Mouse (Mus musculus): ENCODE data around the gene Ccz1. TPM values are rescaled to one million over a fixed set of nuclear protein-coding genes. Genes with fewer than 3 reads are reported as not detected.

The Ccz1 gene
- total RNA-seq, 2 experiments from 2014 or later: 41.2 to 44.7 TPM

DNA sequence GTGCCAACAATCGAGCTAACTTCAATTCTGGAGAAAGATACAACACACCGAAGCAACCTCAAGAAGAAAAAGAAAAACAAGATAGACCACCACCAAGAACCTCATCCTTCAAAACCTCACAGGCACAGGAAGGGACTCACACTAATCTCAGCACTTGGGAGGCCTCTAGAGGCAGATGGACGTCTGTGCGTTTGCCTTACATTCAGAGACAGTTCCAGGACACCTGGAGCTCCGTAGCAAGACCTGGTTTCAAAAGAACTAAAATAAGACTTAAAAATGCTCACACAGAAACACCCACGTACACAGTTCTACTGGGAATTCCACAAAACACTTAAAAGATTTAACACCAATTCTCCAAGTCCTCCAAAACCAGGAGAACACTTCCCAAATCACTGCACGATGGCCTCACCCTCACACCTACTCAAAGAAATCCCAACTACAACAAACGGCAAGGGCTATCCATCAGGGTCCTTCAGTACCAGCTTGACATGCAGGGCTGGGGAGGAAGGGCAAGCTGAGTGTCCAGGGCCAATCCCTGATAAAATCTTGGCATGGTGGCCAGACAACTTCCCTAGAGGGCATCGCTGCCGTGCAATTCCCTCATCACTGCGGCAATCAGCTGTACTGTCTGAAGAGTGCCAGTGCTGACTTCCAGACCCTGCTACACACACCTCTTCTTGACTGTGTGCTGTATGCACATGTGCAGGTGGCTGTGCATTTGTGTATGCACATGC, 19.9 kb downstream of the Ccz1 start:
- no peak for DNase-seq (ENCODE audit: low spot score in 2 of 2)

DNA sequence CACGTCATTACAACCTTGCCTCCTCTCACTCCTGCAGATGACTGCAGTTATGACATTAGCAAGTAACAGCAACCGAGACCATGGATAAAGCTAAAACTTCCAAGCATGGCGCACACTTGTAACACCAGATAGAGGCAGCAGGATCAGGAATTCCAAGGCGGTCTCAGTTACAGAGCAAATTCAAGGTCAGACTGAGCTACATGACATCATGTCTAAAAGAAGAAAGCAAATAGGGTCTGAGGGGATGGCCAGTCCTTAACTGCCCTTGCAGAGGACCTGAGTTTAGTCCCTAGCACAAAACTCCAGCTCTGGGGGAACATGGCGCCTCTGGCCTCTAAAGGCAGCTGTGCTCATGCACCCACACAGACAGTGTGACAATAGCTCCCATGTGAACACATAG, 20.8 kb downstream of the Ccz1 start:
- DNase-seq (ENCODE audit: low spot score in 2 of 2): no peak

DNA sequence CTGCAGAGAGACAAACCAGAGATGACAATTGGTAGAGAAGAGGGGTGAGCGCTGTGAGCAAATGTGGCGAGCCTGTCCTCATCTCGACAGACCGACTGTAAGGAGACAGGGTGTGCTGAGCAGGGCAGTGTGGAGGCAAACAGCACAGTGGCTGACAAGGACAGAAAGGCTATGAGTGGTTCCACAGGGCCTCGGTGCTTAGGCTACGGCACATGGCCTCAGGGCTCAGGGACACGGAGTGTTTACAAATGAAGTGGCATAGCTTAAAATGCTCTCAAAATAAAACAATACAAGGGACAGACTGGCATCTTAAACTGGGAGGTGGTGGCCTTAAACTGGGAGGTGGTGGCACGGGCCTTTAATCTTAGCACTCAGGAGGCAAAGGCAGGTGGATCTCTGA, 21.4 kb downstream of the Ccz1 start:
- no peak for DNase-seq (ENCODE audit: low spot score in 2 of 2)

DNA sequence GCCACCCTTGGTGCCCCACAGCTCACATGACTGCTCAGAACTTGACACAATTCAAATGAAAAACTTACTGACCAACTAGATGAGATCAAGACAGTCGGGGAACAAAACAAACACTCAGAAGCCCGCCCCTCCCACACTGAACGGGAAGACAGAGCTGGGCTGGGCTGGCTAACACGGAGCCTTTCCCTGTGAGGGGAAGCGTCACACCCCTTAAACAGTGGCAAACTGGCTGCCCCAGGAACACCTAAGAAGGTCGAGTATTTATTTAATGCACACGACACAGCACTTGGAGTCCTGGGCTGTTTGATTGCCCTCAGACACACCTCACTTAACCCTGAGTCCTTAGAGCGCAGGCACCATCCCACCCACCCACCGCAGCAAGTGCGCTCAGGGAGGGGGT, 22.0 kb downstream of the Ccz1 start:
- no peak for DNase-seq (ENCODE audit: low spot score in 2 of 2)

DNA sequence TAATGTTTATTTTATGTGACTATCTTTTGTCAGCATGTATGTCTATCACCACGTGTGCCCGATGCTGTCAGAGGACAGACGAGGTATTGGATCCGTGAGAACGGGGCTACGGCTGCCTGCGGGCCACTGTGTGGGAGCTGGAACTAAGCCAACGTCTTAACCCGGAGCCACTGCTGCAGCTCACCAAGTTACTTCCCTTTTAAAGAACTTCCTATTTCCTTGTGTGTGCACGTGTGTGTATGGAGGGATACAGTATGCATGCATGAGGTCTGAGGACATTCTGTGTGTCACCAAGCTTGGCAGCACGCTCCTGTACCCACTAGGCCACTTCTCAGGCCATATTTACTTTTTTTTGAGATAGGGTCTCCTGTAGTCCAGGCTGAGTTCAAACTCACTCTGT, 24.6 kb downstream of the Ccz1 start:
- no peak for DNase-seq (ENCODE audit: low spot score in 2 of 2)

DNA sequence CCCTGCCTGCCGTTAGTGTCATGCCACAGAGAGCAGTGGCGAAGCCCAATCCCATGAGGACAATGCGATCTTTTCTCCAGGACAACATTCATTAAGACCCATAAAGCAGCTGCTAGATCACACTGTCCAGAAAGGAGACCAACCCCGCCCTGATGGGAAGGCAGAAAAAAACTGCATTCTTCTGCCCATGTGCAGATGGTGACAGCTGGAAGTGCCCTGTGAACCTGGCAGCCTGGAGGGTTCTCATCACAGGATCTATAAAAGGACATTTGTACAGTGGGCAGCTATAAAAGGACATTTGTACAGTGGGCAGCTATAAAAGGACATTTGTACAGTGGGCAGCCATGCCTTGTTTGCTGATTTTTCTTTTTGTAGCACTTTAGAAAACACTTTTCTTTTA, 25.6 kb downstream of the Ccz1 start:
- peak in 1 of 2 experiments; percentile 38 for DNase-seq (ENCODE audit: low spot score in 2 of 2)

DNA sequence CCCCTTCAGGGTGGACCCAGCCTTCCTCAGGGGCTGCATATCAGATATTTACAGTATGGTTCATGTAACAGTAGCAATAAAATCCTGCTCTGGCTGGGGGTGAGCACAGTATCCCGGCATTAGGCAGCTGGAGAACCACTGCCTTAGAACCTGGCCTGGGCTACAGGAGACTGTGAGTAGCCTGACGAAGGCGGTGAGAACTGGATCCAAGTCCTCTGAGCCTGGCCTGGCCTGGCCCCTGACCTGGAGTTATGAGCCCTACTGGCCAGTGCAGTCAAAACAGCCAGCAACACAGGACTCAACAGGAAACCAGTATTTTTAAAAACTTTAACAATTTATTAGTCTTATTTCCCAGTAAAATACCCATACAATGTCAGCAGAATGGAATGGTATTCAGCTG, 27.1 kb downstream of the Ccz1 start:
- DNase-seq (ENCODE audit: low spot score in 2 of 2): no peak

DNA sequence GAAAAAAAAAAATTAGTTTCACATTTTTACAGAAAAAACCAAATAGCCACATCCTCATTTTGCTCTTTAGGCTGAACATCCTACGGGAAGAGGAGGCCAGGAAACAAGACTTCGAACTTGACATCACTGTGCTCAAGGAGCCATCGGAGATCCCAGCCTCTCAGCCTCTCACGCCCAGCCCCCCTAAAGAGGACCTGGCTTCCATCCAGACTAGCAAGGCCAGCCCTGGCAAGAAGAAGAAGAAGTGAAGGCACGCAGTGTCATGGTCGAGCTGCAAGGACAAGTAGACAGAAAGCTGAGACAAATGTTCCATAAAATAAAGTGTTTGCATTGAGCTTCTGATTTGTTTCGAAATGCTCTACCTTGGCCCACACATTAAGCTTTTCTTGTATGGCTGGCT, 29.3 kb downstream of the Ccz1 start:
- DNase-seq (ENCODE audit: low spot score in 2 of 2): no peak

DNA sequence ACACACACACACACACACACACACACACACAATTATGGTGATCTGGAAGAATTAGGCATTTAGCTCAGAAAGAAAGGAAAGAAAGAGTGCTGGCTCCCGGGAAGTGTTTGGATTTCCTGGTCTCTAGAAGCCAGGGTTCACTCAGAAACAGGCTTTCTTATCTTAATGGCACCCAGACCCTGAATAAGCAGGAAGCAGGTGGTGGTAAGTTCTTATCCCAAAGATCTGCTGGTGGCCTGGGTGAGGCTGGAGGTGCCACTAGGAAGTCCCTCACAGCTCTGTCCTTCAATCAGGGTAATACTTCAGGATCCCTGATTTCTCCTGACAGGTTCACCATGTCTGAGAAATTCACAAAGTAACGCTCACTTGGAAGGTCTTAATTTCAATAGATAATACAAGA, 32.3 kb downstream of the Ccz1 start:
- DNase-seq (ENCODE audit: low spot score in 2 of 2): no peak

DNA sequence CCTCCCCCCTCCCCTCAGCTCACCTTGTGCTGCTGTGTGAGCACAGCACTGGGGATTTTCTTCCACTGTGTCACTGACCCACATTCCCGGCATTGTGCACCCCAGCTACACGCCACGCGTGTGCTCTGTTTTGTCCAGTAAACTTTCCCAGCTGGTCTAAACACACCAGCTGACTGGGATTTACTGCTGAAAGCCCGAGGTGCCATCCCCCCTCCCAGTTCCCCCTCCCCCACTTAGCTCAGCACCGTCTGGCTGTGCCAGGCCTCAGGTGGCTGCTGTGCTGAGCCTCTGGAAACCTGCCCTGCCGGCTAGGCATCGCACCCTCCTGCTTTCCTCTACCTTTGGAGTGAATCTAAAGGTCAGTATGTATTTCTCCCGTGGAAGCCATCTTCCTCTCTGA, 33.8 kb downstream of the Ccz1 start:
- DNase-seq (ENCODE audit: low spot score in 2 of 2): no peak

DNA sequence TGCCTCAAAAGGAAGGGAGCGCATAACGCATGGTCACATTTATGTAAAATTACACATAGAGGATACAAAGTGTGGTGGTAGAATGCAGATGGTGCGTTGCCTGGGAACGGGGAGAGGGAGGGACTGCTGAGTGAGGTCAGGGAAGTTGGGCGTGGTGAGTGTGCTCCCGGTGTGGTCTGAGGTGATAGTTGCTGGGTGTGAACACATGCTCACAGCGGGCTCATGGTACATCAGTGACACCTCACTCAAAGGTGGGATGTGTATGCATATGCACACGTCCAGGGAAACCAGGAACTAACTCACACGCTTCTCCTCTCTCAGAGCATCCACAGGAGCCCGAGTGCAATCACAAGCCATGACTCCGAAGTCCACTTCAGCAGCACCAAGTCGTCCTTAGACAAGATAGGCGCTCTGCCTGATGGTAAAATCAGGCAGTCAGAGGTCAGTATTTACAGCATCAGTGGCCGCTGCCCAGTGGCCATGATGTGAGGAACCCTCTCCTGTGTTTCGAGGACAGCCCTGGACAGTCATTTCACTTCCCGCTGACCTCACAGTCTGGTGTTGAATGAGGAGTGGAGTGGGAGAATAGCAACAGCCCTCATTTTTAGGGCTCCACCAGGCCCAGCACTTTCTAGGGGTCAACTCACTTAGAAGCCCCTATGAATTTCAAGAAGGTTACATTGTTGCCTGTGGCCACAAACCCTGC, 37.8 kb downstream of the Ccz1 start:
- DNase-seq (ENCODE audit: low spot score in 2 of 2): no peak

DNA sequence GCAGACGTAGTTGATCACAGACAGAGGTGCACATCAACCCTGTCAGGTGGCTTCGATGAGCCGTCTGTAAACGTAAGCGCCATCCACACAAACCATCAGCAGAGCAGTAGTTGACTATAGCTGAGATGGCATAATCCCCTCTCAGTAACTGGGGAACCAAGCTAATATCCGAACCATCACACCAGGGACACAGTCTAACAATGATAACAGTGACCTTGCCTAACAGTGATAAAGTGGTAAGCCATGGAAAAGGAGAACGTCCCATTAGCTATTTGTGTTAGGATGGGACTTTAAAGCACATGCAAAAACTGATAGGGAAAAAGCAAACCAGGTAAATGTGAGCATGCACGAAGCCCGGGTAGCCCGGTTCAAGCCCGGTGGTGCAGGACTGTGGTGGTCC, 38.4 kb downstream of the Ccz1 start:
- no peak for DNase-seq (ENCODE audit: low spot score in 2 of 2)

DNA sequence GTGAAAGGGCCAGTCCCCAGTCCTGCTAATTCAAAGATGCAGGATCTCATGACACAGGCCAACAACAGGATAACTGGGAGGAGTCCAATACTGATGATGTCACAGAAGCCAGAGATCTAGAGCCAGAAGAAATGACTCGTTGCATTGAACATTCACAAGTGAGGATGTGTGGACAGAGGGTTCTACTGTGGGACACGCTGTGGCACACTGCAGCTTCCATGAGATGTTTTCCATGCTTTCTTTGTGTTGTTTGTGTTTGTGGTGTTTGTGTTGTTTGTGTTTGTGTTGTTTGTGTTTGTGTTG, 39.1 kb downstream of the Ccz1 start:
- no peak for DNase-seq (ENCODE audit: low spot score in 2 of 2)

DNA sequence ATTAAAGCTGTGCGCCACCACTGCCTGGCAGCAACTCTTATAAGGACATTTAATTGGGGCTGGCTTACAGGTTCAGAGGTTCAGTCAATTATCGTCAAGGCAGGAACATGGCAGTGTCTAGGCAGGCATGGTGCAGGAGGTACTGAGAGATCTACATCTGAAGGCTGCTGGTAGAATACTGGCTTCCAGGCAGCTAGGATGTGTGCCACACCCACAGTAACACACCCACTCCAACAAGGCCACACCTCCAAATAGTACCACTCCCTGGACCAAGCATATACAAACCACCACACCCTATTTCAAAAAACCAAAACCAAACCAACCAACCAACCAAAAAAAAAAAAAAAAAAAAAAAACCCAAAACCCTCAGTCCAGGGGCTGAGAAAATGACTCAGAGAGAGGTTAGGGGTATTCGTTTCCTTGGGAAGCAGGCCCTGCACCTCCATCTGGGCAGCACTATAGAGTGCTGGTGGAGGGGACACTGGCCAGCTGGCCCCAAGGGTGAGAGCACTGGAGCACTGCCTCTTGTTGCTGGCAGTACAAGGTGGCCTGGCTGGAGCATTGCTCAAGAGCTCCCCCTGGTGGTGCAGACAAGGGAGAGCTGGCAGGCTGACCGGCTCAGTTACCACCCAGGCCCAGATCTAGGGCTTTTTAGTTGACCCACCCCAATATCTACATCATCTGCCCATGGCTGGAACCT, 39.6 kb downstream of the Ccz1 start:
- DNase-seq (ENCODE audit: low spot score in 2 of 2): peak; percentile 51 to 54

DNA sequence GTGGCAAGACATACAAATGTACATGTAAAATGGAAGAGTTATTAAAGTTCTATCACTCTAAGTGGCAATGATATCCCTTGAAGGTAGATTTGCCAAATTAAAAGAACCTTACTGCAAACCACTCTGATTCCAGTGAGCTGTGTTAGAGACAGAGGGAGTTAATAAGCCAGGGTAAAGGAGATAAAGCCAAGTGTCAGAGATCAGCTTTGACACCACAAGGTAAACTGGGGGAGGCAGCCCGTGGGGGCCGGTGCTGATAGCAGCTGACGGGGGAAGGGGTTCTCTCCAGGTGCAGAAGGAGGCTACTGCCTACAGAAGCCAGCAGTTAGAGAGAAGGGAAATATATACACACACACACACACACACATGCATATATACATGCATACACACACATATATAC, 42.0 kb downstream of the Ccz1 start:
- no peak for DNase-seq (ENCODE audit: low spot score in 2 of 2)

DNA sequence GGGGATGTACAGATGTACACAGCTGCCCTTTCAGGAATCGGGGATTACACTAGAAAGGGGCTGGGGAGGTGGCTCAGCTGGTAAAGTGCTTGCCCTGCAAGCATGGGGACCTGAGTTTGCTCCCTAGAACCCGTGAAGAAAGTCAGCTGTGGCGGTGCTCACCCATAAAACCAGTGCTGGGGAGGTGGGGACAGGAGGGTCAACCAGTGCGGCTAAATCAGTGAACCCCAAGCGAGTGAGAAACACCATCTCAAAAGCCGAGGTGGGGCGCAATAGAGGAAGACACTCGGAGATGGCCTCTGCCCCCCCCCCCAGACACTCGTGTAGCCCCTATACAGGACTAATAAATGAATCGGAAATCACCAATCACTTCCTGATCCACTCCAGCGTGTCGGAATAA, 48.0 kb downstream of the Ccz1 start:
- no peak for DNase-seq (ENCODE audit: low spot score in 2 of 2)

DNA sequence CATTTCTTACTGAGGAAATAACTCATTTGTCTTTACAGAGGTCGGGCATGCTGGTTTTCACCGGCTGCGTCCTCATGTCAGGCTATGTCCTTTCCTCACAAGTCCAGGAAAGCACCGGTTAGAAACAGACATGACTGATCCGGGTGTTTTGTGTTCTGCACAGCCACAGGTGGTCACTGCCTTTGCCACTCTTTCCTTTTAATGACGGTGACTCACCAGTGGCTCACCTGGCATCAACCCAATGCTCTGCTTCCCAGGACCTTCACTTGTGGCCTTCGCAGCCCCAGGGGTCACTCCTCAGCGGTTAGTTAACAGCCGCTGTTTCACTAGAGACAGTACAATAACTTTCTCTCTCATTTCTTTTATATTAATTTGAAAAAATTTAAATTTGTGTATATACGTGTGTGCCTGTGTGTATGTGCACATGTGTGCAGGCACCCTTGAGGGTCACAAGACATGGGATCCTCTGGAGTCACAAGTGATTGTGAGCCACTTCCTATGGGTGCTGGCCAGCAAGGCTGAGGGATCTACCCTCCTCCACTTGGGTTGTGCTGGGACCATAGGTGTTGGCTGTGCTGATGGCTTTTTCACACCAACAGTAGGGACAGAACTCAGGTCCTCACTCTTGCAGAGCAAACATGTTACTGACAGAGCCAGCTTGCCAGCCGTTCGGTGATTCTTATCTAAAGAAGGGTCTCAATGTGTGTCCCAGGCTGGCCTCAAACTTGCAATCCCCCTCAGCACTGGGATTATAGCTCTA, 48.9 kb downstream of the Ccz1 start:
- no peak for DNase-seq (ENCODE audit: low spot score in 2 of 2)

DNA sequence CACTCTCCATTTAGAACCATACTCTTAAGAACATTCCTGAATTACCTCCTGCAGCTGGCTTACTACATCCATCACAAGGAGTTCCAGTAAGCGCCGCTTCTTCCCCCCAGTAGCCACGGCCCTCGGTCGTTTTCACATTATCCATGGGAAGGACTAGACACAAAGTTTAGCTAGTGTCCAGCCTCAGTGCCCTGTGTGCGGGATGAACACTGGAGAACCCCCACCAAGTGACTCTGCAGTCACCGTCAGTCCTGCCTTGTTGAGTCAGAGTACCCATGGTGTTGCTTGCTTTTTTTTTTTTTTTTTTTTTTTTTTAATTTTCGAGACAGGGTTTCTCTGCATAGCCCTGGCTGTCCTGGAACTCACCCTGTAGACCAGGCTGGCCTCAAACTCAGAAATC, 53.5 kb downstream of the Ccz1 start:
- no peak for DNase-seq (ENCODE audit: low spot score in 2 of 2)

DNA sequence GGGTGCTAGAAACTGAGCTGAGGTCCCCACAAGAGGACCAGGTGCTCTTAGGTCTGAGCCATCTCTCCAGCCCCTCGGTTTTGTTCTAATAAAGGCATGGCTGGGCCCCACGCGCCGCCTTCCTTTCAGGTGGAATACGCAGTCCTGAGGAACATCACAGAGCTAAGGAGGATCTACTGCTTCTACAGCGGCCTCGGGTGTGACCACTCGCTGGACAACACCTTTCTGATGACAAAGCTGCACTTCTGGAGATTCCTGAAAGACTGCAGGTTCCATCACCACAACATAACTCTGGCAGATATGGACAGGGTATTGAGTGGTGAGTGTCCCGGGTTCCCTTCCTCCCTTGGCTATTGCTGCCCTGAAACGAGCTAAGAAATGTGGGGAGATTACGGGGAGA, 55.1 kb downstream of the Ccz1 start:
- DNase-seq (ENCODE audit: low spot score in 2 of 2): no peak

DNA sequence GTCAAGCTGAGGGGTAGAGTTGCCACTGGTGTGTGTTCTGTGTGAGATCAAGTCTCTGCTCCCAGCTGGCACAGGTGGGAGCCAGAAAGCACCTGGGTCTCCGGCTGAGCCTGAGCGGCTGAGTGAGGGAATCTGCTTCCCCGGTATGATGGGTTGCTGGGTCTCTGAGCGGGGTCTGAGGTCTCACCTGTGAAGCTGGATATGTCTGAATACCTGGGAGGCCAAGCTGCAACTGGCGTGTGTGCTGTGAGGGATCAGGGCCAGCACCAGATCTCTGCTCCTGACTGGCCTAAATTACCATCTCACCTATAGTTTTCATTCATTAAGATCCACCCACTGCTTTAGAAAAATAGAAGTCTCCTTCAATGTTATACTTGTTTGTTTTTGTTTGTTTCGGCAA, 57.6 kb downstream of the Ccz1 start:
- no peak for DNase-seq (ENCODE audit: low spot score in 2 of 2)

DNA sequence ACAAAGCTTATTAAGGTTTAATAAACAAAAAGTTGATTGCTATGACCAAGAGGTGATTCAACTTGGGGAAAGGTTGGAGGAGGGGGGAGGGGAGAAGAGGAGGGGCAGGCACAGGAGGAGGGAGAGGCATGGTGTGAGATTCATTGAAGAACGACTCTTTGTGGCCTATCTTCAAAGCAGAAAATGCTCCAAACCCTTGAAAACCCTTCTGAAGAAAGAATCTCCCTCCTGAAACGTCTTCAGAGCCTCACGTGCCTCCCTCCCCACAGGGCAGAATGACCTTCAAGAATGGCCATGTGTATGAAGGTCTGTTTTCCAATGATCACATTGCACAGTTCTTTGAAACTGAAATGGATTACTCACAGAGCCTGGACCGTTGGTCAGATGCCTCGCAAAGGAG, 64.7 kb downstream of the Ccz1 start:
- no peak for DNase-seq (ENCODE audit: low spot score in 2 of 2)

DNA sequence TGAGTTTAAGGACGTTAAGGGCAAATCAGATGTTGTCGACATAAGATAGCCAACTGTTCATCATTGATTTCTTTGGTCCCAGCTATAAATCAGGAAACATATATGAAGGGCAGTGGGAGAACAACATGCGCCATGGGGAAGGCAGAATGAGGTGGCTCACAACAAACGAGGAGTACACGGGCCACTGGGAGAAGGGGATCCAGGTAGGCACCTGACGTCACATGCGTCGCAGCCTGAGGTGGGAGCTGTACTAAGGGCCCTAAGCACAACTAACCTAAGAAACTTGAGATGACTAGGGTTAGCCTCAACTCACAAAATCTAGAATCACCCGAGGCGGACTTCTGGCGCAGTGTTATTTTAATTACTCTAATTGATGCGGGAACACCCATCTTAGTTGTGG, 66.3 kb downstream of the Ccz1 start:
- no peak for DNase-seq (ENCODE audit: low spot score in 2 of 2)
